Mouse (Mus musculus): Measurements from ENCODE around the gene Mybpc1.

DNA sequence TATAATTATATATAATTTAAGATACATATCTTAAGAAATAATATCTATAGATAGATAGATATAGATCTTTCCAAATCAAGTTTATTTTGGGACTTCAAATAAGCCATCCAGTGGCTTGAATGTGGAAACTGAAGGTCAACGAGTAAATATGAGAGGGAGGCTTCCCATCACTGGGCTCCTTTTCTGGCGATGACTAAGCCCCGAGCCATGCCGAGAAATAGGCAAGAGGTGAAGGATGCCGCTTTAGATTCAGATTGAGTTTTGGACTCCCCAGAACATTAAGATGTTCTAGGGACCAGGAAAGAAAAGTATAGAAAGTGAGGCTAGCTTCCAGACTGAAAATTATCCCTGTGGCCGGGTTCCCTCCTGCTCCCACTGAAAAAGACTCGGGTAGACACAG is 4.4 kb downstream of the Mybpc1 start:
- TF ChIP-seq MAX (IDR thresholded peaks at IDR 0.05) (no peak), CEBPB (IDR thresholded peaks at IDR 0.05; ENCODE audit: low read depth) (no peak), USF1 (IDR thresholded peaks at IDR 0.05; ENCODE audit: low read depth) (no peak), CTCF (IDR thresholded peaks at IDR 0.05; ENCODE audit: control insufficient read depth, insufficient read depth, insufficient read length) (no peak), FOSL1 (IDR thresholded peaks at IDR 0.05; ENCODE audit: insufficient read depth, low read length, poor library complexity, severe bottlenecking) (no peak), MYOG (IDR thresholded peaks at IDR 0.05; ENCODE audit: control insufficient read depth, extremely low read depth, insufficient read length) (no peak), MYOD1 (IDR thresholded peaks at IDR 0.05; ENCODE audit: control insufficient read depth, insufficient read length, low read depth) (no peak)

All from C2C12 (cell line).